Mouse (Mus musculus): Measurements from ENCODE around the gene Morn1.
A peak's percentile ranks its signal among the peaks of the same experiment; 100 is the strongest.

Morn1 gene

DNA sequence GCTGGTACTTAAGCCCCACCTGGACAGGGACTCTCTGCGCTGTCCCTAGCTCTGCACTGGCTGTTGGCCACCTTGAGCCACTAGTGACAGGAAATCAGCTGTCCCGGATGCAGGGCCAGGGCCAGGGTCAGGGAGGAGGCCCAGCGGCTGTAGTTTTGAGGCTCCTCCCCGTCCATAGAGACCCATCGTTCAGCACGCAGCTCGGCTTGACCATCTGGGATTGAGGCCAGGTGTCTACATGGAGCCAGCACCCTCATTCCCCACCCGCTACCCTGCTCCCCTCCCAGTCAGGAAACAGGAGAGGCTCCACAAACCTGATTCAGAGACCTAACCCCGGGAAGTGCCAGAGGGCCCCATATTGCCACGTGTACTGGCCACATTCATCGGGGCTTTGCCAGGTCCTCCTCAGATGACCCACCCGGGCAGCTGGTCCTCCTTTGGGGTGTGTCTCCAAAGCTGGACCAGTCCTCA, 54.5 kb downstream of the Morn1 start:
- DNase-seq = peak; percentile 69 to 85

DNA sequence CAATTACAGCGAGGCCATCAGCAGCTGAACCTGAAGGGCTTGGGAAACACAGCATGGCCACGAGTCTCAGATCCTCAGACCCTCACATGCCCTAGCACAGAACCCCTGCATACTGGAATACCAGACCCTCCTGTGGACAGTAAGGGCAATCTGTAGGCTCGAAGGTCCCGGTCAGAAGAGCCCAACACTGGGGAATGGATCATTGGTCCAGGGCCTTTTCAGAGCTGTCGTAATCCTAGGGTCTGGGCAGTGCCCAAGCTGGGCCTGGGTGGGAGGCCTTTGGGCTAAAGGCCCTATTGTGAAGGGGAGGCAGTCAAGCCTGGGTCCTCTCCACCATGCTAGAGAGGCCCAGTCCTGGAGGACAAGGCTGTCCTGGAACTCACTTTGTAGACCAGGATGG, 56.5 kb downstream of the Morn1 start:
- no peak for DNase-seq

DNA sequence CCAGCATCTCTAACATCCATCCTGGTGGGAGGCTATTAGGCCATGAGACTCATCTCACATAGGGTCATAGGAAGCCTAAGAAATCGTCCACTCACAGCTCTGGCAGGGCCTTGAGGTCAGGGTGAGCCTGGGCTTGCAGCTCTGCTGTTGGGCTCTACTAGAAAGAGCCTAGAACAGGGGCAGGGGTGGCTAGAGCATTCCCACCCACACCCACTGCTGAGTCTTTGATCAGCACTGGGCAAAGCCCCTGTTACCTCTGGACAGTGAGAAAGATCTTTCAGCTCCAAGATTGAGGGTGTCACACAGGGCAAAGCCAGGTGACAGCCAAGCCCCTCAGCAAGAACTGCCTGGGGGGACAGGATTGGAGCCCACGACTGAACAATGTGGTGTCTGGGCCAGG, 57.0 kb downstream of the Morn1 start:
- no peak for DNase-seq

DNA sequence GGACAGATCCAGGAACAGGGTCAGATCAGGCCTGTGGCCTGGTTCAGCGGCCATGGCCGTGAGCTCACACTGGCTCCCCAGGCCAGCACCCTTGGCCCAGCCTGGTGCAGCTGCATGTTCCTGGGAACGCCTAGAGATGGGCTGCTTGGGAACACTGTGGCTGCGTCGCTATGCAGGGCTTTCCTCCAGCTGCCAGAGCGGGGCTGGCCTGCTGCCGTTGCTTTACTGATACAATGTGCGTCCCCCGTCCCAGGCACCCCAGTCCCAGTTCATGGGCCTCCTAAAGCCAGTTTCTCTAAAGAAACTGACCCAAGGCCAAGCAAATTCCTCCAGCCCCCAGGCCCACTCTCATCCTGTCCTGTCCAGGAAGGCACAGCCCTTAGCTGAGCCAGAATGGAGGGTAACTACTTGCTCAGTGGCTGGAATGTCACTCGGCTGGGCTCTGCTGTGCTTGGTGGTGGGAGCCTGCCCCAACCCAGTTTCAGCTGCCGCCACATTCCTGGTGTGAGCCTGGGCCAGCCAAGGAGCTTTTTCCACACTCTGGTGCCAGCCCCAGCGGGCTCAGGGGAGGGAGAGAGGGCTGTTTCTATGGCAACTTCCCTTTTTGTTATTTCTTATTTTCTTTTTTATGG, 57.6 kb downstream of the Morn1 start:
- DNase-seq = peak; percentile 61 to 87

DNA sequence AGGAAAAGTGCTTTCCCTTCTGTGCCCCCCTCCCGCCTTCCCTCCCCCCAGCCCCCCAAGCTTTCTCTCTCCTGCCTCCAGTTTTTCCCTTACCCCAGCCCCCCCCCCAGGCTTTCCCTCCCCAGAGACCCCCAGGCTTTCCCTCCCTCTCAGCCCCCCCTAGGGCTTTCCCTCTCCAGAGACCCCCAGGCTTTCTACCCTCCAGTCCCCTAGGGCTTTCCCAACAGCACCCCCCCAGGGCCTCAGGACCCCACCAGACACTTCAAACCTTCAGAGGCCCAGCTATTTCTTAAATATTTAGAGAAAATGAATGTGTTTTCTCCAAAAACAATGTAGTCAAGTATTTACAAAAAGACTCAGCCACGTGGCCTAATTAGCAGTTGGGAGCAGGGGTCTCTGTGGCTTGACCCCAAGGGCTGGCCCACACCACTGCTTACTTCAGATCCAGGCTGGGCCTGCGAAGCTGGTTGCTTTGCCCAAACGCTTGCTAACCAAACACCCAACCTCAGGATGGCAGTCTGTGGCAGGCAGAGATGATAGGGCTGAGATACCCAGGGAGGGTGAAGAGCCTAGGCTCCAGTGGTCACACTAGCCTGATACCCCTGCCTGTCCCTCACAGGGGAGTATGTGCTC, 58.3 kb downstream of the Morn1 start:
- no peak for DNase-seq

DNA sequence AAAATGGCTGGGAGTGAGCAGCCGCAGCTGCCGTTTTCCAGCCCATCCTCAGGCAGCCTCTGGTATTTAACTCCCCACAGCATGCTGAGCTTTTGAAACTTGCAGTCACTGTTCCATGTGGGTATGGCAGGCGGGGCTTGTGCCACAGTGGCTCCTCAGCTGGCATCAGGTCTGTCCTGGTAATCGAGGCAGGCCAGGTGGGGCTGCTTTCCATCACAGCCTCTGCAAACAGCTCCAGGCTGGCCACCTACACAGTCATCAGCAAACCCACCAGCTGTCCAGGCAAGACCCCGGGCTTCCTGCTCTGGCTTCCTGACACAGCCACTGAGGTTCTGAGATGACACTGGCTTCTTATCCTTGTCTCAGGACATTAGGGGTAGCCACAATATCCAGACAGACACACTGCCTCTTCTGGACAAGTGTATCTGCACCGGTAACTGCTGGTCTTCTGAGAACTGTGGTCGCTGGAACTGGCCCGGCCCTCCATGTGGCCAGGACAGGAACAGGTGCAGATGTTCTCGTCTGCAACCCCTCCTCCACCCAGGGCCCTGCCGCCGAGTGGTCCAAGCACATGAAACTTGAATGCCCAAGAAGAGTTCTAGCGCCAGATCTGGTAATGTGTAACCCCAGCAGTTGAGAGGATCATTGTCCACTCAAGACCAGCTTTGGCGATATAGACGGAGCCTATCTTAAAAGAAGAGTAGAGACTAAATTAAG, 59.9 kb downstream of the Morn1 start:
- no peak for DNase-seq

DNA sequence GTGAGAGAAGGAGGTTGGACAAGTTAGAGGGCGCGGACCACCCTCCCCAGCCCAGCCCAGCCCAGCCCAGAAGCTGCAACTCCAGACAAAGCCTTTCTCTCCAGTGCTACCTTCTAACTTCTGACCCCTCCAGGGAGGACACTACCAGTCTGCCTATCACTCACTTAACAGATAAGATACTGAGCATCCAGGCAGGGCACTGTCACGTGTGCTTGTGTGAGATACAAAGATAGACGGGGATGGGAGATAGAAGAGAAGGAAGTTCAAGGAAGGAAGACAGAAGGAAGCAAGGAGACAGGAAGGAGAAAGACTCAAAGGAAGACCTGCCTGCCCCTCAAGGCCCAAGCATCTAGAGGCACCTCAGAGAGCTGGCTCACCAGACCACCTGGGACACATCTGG, 62.1 kb downstream of the Morn1 start:
- DNase-seq = no peak

DNA sequence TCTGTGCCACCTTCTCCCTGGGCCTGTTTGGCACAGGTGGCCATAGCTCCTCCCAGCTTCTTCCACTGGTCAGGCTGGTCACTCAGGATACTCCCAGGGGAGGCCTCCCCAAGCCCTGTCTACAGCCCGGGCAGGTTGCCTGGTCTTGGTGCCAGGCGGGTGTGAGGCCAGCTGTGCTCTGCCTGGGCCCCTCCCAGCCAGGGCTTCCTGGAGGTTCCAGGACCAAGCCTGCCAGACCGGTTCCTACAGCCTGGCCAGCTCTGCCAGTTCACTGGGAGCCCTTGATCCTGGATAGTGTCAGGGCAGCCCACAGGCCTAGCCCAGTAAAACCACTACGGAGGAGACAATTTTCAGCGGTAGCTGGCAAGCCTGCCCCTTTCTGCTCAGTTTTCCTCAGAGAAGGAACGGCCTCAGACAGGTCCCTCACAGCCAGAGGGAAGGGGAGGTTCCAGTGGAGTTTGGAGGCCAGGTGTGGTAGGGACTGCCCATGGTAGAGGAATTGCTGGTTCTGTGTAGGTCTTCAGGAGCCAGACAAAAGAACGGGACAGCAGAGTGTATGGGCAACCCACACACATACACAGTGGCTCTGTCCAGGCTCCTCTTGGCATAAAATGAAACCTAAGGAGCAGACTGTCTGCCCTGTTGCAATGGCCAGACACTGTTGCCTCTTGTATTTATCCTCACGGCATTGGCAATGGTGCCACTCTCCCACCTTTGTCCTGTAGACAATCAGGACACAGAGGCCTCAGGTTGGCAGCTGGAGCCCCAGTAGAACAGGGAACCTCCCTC, 62.7 kb downstream of the Morn1 start:
- peak; percentile 88 to 96 for DNase-seq

DNA sequence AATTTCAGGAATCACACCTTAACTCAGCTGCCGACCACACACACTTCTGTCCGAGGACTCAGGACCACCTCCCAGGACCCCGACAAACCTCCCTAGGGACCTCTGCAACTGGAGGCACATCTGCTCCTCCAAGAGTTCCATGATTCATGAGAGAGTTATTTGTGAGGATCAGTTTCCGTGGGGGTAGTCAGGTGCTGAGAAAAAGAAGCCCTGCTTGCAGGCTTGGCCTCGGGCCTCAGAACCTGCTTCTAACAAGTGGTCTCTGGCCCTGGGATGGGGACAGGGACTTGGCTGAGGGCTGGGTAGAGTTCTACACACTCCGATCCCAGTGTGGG, 63.5 kb downstream of the Morn1 start:
- DNase-seq = no peak

DNA sequence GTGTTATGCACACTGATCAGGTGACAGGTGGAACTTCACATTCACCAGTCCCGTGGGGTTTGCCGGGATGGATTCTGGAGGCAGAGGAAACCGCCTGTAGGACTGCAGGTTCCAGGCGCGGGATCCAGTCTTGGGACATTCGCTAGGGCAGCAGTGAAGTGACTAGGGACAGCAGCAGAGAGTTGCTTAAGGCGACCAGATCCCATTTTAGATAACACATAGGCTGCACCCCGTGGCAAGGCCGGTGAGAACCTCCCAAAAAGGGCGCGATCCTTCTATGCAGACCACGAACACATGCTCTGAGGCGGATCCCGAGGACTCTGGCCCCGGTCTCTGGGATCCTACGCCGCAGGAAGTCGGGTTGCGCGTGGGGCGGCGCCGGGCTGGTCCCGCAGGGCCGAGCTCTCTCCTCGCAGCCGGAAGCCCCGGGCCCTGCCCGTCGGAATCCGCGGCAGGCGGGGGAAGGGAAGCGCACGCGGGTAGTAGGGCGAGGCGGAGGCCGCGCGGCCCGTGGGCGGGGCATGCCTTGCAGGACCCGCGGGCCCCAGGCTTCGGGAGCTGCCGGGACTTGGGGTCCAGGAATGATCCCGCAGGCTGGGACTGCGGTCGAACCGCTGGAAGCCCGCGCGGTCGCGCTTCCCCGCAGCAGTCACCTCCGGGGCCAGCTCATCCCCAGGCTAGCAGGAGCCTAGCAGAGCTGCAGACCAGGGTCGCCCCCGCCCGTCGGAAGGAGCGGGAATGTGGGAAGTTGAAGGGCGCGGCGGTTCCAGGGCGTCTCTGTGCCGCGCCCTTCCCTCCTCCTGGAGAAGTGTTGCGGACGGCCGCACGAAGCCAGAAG, 64.1 kb downstream of the Morn1 start:
- DNase-seq = peak; percentile 90 to 95

DNA sequence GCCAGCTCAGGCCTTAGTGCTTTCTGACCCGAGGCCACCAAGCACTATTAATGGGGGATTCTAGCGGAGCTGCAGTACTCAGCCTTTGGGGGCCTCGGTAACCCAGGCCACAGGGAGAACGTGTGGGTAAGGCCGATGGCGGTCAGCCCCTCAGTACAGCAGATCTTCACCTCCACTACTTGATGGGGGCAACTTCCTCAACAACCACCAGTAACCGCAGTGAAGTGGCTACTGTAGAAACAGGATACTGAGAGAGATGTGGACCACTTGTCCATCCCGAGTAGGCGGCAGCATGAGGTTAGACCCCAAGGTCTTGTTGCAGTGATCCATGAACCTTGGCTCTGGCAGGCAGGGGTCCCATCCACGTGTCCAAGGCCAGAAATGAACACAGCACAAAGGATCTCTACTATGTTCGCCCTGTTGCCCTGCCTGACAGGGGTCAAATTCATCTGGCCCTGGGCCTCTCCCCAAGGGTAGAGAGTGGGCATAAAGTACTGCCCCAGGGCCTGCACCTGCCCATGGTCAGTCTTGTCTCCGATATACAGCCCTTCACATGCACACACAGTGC, 64.9 kb downstream of the Morn1 start:
- peak in 1 of 2 experiments; percentile 50 for DNase-seq

DNA sequence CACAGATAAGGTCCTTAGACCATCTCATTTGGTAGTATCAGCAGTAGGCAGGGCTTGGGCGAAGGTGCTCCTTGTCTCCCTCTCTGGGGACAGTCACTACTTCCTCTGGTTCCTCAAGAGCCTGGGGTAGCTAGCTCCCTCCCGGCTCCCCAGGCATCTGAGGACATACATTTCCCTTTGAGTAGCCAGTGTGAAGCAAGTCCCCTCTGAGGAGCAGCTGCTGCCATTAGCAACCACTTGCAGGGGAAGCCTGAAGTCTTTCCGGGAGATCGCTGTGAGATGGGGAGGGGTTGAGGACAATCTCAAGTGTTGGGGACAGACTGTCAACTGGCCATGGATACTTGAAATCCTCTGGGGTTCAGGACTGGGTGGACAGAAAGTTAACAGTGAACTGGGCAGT, 65.5 kb downstream of the Morn1 start:
- DNase-seq = no peak

DNA sequence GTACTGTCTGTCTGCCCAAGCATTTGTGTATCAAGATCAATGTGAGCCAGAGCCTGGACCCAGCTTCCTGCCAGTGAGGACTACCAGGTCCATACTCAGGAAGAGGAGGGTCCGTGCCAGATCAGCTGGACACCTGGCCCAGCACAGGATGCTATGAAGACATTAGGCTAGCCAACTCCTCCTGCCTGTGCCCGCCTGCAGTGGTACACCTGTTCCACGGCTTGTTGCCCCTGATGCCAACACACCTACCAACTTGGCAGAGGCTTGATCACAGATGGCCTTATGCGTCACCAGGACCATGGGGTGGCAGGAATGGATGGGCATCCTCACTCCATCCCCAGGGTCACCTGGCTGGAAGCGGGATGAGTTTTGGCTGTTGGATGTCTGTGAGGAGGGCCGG, 66.1 kb downstream of the Morn1 start:
- no peak for DNase-seq

DNA sequence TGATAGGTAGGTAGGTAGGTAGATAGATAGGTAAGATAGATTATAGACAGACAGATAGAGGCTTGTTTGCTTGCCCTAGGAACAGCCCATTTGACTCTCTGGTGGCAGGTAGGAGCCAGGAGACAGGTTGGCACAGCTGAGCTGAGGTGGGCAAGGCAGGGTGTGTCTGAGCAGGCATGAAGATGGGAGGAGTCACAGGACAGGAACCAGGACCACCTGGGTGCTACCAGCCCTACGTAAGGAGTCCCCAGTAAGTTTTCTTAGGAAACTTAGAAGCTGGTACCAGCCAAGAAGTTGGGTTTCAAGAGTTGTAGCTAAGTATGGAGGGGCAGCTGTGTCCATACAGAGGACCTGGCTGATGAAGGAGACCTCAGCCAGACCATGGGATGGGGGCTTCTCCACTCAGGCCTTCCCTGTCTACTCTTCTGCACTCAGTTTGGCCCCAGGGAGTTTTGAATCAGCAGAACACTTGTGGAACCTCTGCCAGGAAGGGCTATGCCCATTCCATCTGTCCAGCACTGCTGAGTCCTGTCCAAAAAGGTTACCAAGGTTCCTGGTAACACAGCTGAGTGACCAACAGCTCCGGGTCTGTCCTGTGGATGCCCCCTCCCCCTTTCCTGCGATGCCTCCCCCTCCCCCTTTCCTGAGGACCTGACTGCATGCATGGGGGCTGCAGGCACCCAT, 67.2 kb downstream of the Morn1 start:
- DNase-seq = no peak

DNA sequence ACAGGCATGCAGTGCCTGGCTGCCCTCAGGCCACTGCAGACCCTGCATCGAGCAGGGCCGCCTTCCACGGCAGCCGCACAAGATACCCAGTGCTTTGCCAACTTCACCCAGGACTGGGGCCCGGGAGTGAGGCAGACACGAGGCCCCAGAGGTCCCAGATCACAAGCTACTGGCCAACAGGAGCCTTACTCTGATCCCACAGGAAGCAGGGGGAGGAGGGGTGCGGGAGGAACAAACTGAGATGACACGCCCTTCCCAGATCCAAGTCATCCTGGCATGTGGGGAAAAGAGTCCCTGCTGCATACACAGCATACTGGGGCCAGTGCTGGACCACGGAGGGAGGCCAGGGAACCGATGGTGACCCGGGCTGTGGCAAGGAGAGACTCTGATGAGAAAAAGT, 68.6 kb downstream of the Morn1 start:
- DNase-seq = peak; percentile 56 to 79

DNA sequence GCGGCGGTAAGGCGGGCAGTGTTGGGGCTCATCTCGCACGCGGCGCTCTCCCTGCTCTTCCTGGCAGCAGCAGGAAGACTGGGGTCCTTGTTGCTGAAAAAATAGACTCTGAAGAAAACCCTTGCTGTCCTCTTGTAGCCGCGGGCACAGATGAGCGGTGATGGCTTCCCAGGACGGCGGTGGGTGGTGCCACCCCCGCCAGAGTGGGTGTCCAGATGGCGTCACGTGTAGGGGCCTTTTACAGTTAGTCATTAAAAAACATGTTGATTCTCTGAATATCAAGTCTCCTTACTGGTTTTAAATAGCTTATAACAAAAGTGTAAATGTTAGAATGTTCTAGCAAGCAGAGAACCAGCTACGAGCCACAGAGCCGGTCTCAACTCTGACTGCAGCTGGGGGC, 70.4 kb downstream of the Morn1 start:
- DNase-seq = no peak

DNA sequence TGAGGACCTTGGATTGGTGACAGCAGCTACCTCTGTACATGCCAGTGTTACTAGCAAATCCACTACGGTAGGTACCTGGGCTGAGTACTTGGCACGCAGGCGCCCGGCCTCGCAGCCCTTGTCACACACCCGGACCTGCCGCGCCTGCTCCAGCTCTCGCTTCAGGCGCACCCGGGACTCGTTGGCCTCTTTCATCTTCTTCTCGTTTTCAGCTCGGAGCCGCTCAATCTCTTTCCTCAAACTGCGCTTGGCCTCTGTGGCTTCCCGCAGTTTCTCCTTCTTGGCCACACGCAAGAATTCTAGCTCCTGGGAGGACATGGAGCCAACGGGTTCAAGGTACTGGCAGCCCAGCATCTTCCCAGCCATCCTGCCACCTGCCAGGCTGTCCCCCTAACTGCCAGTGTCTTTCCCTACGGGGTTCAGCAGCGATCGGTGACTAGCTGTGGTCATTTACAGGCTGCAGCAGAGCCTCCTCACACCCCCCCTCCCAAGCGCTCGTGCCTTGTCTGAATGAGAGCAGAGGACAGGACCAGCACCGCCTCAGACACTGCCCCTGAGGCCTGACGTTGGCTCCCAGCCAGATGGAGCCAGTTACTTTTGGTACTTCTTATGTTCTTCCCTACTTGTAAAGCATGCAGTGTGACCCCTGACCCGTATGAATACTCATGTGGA, 71.6 kb downstream of the Morn1 start:
- DNase-seq = peak; percentile 43 to 72

DNA sequence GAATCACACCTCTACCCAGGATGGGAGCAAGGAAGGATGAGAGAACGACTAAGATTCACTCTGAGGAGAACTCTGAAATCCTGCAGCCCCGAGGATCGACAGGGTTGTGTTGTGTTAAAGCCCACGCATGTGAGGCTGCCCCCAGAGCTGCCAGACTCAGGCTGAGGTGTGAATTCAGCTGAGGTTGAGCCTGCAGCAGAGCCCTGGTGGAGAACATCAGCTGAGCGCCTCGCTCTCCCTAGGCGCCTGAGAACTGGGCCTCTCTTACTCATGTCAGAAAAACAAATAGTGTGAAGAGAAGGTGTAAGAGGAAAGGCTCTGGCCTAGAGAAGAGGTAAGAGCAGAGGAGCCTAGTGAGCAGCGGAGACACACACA, 72.2 kb downstream of the Morn1 start:
- no peak for DNase-seq

DNA sequence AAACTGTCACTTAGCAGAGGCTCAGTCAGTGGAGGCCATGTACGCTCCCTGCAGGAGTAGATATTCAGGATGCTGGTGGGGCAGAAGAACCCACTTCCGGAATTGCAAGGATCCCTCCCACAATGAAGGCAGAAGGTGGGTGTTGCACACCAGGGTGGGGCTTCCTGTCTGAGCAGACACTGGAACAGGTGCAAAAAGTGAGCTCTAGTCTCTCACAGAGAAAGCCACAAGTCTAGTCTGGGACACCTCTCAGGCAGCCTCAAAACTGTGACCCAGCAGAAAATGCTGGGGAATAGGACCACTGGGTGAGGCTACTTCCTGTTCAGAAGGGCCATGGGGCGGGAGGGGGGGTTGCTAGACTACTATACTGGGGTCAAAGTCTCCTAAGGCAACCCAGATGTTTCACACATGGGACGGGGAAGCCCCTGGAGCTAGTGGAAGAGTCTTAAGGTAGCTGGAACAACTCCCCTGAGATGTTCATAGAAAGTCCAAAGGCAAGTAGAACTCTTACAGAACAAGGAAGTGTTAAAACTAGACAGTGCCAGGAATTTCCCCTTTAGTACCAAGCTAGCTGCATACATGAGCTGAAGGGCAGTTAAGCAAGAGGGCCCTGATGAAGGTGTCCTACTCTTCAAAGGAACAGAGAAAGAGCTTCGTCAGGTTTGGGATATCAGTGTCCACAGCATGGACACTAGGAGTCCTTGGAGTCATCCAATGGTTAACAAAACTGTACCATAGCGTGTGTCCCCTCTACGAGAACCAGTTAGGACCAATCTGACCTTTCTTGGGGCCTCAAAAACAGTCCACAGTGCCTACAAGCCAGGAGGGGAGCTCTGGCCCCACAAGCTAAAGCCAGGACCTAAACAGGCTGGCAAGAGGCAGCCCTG, 76.3 kb downstream of the Morn1 start:
- no peak for DNase-seq

DNA sequence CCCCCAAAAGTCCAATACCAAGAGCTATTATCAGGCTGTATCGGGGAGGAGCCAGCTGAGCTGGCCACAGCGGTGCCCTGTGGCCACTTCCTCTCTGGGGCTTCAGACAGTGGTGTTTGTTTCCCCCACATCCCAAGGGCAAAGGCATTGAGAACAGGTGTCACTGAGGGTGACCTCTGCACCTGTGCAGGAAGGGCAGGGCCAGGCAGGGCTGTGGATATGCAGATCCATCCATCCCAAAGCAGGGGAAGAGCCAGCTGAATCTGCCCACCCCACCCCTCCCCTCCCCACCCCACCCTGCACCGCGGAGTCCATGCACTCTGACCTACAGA, 76.9 kb downstream of the Morn1 start:
- DNase-seq = peak in 1 of 2 experiments; percentile 57
